Mouse (Mus musculus) embryonic facial prominence, embryonic 11.5 days (tissue): ENCODE measurements at regions not wholly inside any gene's neighbourhood (a gene's known extent, or its start where the extent isn't known, plus 50 kb on each side); places are given as distances from the start of the nearest gene placed in this dataset.

Experiments used
- ATAC-seq: fragments of 200-750 bp; cut with Nextera tagmentation; replicated peaks from 2 replicates; pipeline ENCODE4 v1.8.0; 2017; ENCODE audit warnings: low read depth; ENCODE audit not compliant: insufficient number of reproducible peaks, low FRiP score, low TSS enrichment
- DNase-seq: peaks from one replicate; pipeline ENCODE4 v3.0.0-alpha.2; 2015; ENCODE audit warnings: low spot score
- H3K27ac ChIP-seq: fragments of 300-500 bp; sonication (generic); replicated peaks from 2 replicates; pipeline ENCODE4 v1.5.1; 2014; ENCODE audit warnings: mild to moderate bottlenecking, low read depth, low read length, control low read depth
- H3K27me3 ChIP-seq: fragments of 300-500 bp; sonication (generic); 2 replicates; pipeline ENCODE4 v1.6.1; 2014; ENCODE audit warnings: mild to moderate bottlenecking, low read length, moderate library complexity, mixed read lengths; ENCODE audit not compliant: control insufficient read depth, insufficient read depth
- H3K36me3 ChIP-seq: fragments of 300-500 bp; sonication (generic); replicated peaks from 2 replicates; pipeline ENCODE4 v1.6.1; 2014; ENCODE audit warnings: low read depth, mild to moderate bottlenecking, low read length, moderate library complexity, mixed read lengths; ENCODE audit not compliant: control insufficient read depth, insufficient read depth
- H3K4me1 ChIP-seq: fragments of 300-500 bp; sonication (generic); 2 replicates; pipeline ENCODE4 v1.6.1; 2014; ENCODE audit warnings: low read length, mixed read lengths; ENCODE audit not compliant: control insufficient read depth, insufficient read depth
- H3K4me2 ChIP-seq: fragments of 300-500 bp; sonication (generic); 2 replicates; pipeline ENCODE4 v1.6.1; 2014; ENCODE audit warnings: low read depth, mild to moderate bottlenecking, control low read depth, low read length, moderate library complexity
- H3K4me3 ChIP-seq: fragments of 300-500 bp; sonication (generic); 2 replicates; pipeline ENCODE4 v1.5.1; 2014; ENCODE audit warnings: low read depth, low read length, control low read depth
- H3K9ac ChIP-seq: fragments of 300-500 bp; sonication (generic); replicated peaks from 2 replicates; pipeline ENCODE4 v1.6.1; 2014; ENCODE audit warnings: mild to moderate bottlenecking, control low read depth, low read length
- H3K9me3 ChIP-seq: fragments of 300-500 bp; sonication (generic); replicated peaks from 2 replicates; pipeline ENCODE4 v1.6.1; 2016; ENCODE audit warnings: mild to moderate bottlenecking, low read length, inconsistent platforms, mixed read lengths; ENCODE audit not compliant: control insufficient read depth
- WGBS: fragments of 180-500 bp; shearing (Covaris S2); extraction: QIAGEN DNeasy Blood & Tissue Kit; methylation state at CpG from one replicate; pipeline ENCODE4 v1.1.7; 2014; 5-methylcytosine and 5-hydroxymethylcytosine counted together

- Histone ChIP-seq H3K4me1 (no peaks in the 10 kb centered on the region), H3K9me3 (no peaks in the 10 kb centered on the region), H3K4me3 (no peak overlapping the region), H3K9ac (no peak overlapping the region), H3K27me3 (no peaks in the 10 kb centered on the region; the same call in 1 of the 2 replicates), H3K4me2 (no peak overlapping the region), H3K36me3 (no peaks in the 10 kb centered on the region), H3K27ac (no peak overlapping the region)
- DNase-seq = peak; percentile 67
- WGBS = 20% methylated on average over 2 of the region's 2 CpGs
- ATAC-seq = no peak
Observed at GRCm38 (mm10) chr2:46183241-46183640, 1066.0 kb upstream of the Zeb2 start.

GRCm38 (mm10) chr2:46179741-46180140 lies 1062.5 kb upstream of the Zeb2 start:
- no peaks in the 10 kb centered on the region for H3K36me3 ChIP-seq
- H3K27me3 ChIP-seq = no peaks in the 10 kb centered on the region; the same call in 1 of the 2 replicates
- H3K9me3 ChIP-seq = no peaks in the 10 kb centered on the region
- 40% methylated on average over 4 of the region's 4 CpGs for WGBS
- H3K9ac ChIP-seq = no peak overlapping the region
- no peaks in the 10 kb centered on the region for H3K4me1 ChIP-seq
- ATAC-seq (no peak), DNase-seq (no peak)
- H3K4me3 ChIP-seq = no peak overlapping the region
- H3K4me2 ChIP-seq = no peak overlapping the region
- no peak overlapping the region for H3K27ac ChIP-seq

GRCm38 (mm10) chr2:46168488-46168887 lies 1051.3 kb upstream of the Zeb2 start:
- Histone ChIP-seq H3K4me2 (no peak overlapping the region), H3K4me3 (no peak overlapping the region), H3K9me3 (no peaks in the 10 kb centered on the region), H3K27me3 (no peaks in the 10 kb centered on the region), H3K9ac (no peak overlapping the region), H3K36me3 (no peaks in the 10 kb centered on the region), H3K27ac (no peak overlapping the region), H3K4me1 (no peaks in the 10 kb centered on the region)
- 41% methylated on average over 1 of the region's 1 CpGs for WGBS
- ATAC-seq = no peak
- DNase-seq = no peak

GRCm38 (mm10) chr2:46149848-46150247 lies 1032.7 kb upstream of the Zeb2 start:
- H3K27ac ChIP-seq = no peak overlapping the region
- no peak for ATAC-seq

GRCm38 (mm10) chr2:46119871-46120270 lies 1002.7 kb upstream of the Zeb2 start:
- H3K36me3 ChIP-seq = no peaks in the 10 kb centered on the region
- H3K9ac ChIP-seq = no peak overlapping the region
- H3K4me1 ChIP-seq = no peaks in the 10 kb centered on the region
- H3K4me3 ChIP-seq = no peak overlapping the region
- no peak for DNase-seq
- H3K4me2 ChIP-seq = no peak overlapping the region
- WGBS = 66% methylated on average over 3 of the region's 3 CpGs
- no peaks in the 10 kb centered on the region for H3K27me3 ChIP-seq
- no peaks in the 10 kb centered on the region for H3K9me3 ChIP-seq
- H3K27ac ChIP-seq = no peak overlapping the region
- no peak for ATAC-seq

More at GRCm38 (mm10) chr2:46149848-46150247, 1032.7 kb upstream of the Zeb2 start:
- Histone ChIP-seq H3K9ac (no peak overlapping the region), H3K36me3 (no peaks in the 10 kb centered on the region), H3K4me2 (no peak overlapping the region), H3K4me1 (no peaks in the 10 kb centered on the region), H3K27me3 (no peaks in the 10 kb centered on the region), H3K4me3 (no peak overlapping the region), H3K9me3 (no peaks in the 10 kb centered on the region)
- no peak for DNase-seq
- 91% methylated on average over 3 of the region's 3 CpGs for WGBS

GRCm38 (mm10) chr2:46106991-46107390 lies 989.8 kb upstream of the Zeb2 start:
- no peaks in the 10 kb centered on the region for H3K36me3 ChIP-seq
- H3K4me2 ChIP-seq = no peak overlapping the region
- DNase-seq = no peak
- no peak for ATAC-seq
- no peaks in the 10 kb centered on the region for H3K9me3 ChIP-seq
- no peaks in the 10 kb centered on the region for H3K27me3 ChIP-seq
- H3K4me1 ChIP-seq = no peaks in the 10 kb centered on the region
- H3K27ac ChIP-seq = no peak overlapping the region
- H3K4me3 ChIP-seq = no peak overlapping the region
- no peak overlapping the region for H3K9ac ChIP-seq

GRCm38 (mm10) chr2:46065034-46065802 lies 948.0 kb upstream of the Zeb2 start:
- H3K4me1 ChIP-seq = no peaks in the 10 kb centered on the region
- H3K9ac ChIP-seq = no peak overlapping the region
- H3K36me3 ChIP-seq = no peaks in the 10 kb centered on the region
- no peak overlapping the region for H3K4me2 ChIP-seq
- no peak overlapping the region for H3K4me3 ChIP-seq
- DNase-seq (peak; percentile 38), ATAC-seq (peak; percentile 83)
- H3K27me3 ChIP-seq = no peaks in the 10 kb centered on the region
- H3K27ac ChIP-seq = no peak overlapping the region
- H3K9me3 ChIP-seq = no peaks in the 10 kb centered on the region
- WGBS = 53% methylated on average over 7 of the region's 7 CpGs

GRCm38 (mm10) chr2:46055729-46056128 lies 938.5 kb upstream of the Zeb2 start:
- no peak for ATAC-seq
- no peak overlapping the region for H3K4me2 ChIP-seq
- WGBS = 81% methylated on average over 8 of the region's 8 CpGs

More at GRCm38 (mm10) chr2:46055729-46056128, 938.5 kb upstream of the Zeb2 start:
- H3K4me3 ChIP-seq = no peak overlapping the region
- no peak overlapping the region for H3K9ac ChIP-seq
- no peaks in the 10 kb centered on the region for H3K36me3 ChIP-seq
- H3K27ac ChIP-seq = no peak overlapping the region
- no peaks in the 10 kb centered on the region for H3K9me3 ChIP-seq
- no peaks in the 10 kb centered on the region for H3K4me1 ChIP-seq
- no peak for DNase-seq
- no peaks in the 10 kb centered on the region for H3K27me3 ChIP-seq
